Mouse (Mus musculus) erythroid progenitor cell, adult 5-6 weeks (primary cell): ENCODE measurements around the gene Afap1. TPM values are rescaled to one million over a fixed set of nuclear protein-coding genes. Genes with fewer than 3 reads are reported as not detected.

Experiments used
- ATAC-seq: replicated peaks from 2 replicates; pipeline ENCODE4 v1.8.0; 2016; ENCODE audit warnings: moderate number of reproducible peaks, mild to moderate bottlenecking, moderate TSS enrichment, inconsistent platforms; ENCODE audit not compliant: poor library complexity, low FRiP score, severe bottlenecking
- total RNA-seq, 2 experiments: library from RNA; stranded (forward) in 1 of 2; stranded (reverse) in 1 of 2; fragments of 150-400 nt in 1 of 2; fragments of 186-747, 209-891 nt in 1 of 2; gene quantifications; 2 replicates each; pipeline versions ENCODE4 v1.2.3 to v1.2.4; 2015 to 2017; ENCODE audit warnings: low replicate concordance in 2 of 2

Afap1 gene
- total RNA-seq, 2 experiments from 2014 or later, result 1.3 to 1.9 TPM

DNA sequence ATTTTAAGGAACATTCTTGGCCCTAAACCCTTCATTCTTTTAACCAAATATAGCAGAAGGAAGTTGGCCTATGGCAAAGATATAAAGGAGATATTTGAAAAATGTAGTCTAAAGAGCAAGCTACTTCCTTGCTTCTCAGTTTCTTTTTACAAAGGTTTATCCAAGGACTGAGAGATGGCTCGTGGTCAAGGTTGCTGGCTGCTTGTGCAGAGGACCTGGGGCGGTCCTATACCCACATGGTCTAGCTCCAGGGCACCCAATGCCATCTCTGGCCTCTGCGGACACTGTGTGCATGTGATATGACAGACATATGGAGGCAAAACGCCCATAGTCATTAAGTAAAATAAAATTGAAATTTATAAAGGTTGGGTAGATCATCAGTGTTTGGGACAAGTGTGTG lies 2.8 kb downstream of the Afap1 start:
- no peak for ATAC-seq

DNA sequence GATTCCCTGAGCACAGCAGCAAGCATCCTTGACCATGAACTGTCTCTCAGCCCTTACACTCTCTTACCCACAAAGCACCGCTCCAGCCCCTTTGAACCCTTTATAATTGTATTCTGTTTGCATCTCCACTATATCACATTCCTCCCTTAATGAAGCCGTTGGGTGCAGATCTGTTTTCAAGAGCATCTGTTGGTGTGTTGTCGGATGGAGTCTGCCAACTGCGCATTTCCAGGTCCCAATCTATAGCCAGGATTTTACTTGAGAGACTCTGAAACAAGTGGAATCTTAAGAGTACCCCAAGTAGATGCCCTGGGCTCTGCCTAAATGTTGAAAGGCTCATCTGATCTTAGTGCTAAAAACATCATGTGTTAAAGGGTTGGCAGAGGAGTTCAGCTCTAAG lies 3.4 kb downstream of the Afap1 start:
- no peak for ATAC-seq

DNA sequence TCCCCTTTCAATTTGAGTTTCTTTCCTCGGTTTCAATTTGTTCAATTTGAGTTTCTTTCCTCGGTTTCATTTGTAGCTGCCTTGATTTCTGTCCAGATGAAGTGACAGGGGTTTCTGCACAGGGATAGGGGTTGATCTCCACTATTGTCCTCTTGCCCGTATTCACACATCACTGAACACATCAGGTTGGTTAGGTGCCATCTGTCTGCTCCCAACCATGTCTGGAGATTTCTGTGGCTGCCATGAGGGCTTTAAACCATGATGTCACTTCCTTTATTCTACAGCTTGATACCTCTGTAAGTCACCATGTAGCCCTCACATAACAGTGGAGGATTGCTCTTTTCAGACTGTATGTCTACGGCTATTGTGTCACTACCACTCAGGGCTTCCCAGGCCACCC lies 4.0 kb downstream of the Afap1 start:
- no peak for ATAC-seq

DNA sequence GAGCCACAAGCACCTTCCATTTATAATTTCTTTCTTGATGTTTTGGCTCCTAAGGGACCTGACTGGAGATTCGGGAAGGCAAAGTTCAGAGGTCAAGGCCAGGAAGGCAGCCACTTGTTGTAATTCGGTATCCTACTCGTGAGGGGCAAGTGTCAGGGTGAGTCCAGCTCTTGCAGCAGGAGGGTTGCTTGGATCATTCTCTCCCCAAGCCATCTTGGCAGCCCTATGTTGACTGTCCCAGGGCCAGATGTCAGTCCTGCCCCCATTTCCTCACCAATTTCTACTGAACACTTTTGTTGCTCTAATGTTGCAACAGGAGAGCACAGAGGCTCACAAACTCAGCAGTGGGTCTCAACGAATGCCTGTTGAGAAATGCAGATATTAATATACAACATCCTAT lies 5.0 kb downstream of the Afap1 start:
- ATAC-seq, result no peak

DNA sequence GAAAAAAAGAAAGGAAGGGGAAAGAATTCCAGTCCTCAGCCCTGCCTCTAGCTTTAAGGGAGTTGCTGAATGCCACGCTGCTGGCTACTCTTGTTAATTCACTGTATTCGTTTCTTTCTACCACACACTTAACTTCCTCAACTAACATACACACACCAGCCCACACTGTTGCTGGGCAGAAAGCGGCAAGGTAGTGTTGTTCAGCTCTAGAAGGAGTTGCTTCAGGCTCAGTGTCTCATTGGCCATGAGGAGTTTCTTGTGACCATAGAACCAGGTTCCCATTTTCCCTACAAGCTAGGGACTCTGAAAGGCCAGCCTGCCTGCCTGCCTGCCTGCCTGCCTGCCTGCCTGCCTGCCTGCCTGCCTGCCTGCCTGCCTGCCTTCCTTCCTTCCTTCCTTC lies 5.9 kb downstream of the Afap1 start:
- no peak for ATAC-seq

DNA sequence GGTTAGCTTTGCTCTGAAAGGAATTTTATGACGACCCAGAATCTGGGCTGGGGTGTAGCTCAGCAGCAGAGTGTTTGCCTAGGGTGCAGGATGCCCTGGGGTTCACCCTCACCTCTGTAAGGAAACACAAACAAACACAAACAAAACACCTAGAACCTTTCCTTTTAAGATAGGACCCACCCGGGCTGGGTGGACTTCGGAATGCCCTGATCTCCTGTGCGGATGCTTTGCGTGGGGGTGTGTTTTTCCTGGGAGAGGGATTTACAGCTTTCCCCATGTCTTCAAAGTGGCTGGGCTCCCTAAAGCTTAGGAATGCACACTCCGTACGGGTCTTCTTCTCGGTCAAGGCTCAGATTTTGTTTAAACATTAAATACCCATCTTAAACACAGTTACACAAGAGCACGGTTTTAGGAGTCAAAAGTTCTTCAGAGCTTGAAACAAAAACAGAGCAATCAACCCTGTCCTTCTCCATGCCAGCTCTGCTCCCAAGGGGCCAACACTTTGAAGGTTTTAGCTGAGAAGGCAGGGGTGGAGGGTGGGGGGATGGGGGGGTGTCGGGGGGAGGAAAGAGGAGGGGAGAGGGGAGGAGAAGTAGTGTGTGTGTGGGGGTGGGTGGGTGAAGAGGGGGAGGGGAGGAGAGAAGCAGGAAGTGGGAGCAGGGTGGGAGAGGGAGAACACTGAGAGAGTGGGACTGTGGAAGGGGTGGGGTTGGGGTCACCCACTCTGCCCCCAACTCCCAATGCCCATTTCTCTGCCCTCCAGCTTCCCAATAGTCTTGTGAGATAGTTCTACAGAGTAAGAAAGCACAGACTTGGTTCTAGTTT lies 7.5 kb downstream of the Afap1 start:
- no peak for ATAC-seq

DNA sequence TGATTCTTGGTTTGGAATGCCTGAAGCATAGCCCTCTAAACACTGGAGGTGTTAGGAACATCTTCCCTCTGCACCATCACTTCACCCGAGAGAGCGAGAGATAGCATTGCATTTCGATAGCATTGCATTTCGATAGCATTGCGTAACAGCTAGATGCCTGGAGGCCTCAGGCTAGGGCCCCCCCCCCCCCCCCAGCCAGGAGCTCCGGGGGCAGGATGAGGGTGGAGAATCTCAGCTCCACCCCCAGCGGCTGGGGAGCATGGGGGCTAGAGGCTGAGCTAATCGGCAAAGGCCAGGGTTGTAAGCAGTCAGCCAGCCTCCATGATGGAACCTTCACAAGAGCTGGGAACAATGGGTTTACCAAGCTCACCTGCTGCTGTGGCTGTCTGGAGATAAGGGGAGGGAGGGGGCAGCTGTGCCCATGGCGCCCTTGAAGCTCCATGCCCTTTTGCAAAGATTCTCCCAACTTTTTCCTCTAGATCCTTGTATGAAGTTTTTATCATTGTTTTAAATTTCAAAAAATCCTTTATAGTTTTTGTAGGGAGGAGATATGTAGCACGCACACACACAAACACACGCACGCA lies 8.2 kb downstream of the Afap1 start:
- ATAC-seq, result no peak

DNA sequence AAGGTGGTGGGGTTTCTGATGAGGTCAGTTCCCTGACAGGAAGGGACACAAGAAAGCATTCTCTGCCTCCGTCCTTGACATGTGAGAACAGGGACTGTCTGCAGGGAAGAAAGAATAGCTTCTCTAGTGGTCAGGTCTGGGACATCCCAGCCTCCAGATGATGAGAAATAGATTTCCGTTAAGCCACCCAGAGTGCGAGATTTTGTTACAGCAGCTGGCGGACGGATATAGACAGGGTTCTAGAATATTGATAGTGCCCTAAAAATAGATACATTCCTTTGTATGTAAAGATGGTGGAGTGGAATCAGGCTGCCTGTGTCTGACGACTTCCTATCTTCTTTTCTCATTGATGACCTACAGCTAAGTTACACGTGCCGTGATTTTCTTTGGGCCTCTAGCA lies 10.3 kb downstream of the Afap1 start:
- ATAC-seq, result no peak

DNA sequence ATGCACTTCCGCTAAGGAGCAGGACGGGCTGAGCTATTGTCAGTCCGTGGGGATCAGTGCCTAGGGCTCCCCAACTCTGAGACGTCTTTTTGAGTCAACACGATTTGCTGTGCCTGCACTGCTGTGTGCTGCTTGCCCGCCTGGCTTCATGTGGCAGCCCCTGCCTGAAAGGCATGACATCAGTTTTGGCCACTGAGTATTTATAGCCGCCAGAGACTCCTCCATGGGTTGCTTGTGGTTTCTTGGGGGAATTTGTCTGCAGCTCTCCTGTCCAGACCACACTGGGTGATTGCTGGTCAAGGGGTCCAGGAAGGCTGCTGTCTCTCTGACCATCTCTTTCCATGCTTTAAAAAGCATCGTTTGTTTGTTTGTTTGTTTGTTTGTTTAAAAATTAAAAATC lies 12.2 kb downstream of the Afap1 start:
- no peak for ATAC-seq

DNA sequence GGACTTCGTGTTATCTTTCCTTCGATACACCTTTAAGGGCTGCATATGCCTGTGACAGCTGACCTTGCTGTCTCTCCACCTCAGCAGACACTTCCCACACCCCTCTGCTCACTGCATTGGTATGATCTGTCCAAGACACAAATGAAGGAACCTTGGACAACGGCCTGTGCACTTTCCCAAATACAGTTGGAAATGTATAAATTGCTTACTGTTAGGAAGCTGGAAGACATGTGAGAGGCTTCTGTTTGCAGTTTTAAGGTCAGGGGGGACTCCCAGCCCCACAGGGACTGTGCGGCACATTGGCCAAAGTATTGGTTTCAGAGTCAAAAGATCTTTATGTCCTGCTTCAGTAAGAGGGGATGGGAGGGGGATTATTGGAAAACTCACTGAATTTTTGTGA lies 14.0 kb downstream of the Afap1 start:
- no peak for ATAC-seq

DNA sequence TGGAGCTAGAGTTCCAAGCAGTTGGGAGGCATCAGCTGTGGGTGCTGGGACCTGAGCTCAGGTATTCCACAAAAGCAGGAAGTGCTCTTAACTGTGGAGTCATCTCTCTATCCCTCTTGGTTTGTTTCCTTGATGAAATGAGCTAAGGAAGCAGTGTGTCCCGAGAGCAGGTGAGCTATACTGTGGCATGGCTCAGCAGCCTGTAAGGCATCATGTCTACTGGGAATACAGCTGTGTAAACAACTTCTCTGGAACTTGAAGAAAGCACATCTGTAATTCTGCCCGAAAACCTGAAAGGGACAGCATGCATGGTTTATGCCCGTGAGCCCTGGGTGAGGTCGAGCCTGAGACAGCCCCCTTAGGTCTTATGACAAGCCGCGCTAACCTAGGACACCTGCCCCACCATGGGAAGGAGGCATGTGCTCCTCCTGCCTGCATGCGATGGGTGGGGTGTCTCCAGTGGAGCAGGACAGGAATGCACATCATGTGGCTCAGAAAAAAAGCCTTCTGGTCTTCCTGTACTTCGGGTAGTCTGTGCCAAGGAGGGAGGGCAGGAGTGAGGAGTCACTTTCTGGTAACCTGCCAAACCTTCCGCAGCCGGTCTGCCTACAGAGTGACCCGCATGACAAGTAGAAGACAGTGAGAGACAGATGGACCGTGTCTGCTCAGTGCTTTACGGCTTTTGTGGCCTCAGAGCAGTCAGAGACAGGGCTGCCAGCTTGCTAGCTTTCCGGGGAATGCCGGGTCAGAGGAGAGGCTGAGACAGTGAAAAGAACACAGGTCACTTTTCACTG lies 14.7 kb downstream of the Afap1 start:
- no peak for ATAC-seq

DNA sequence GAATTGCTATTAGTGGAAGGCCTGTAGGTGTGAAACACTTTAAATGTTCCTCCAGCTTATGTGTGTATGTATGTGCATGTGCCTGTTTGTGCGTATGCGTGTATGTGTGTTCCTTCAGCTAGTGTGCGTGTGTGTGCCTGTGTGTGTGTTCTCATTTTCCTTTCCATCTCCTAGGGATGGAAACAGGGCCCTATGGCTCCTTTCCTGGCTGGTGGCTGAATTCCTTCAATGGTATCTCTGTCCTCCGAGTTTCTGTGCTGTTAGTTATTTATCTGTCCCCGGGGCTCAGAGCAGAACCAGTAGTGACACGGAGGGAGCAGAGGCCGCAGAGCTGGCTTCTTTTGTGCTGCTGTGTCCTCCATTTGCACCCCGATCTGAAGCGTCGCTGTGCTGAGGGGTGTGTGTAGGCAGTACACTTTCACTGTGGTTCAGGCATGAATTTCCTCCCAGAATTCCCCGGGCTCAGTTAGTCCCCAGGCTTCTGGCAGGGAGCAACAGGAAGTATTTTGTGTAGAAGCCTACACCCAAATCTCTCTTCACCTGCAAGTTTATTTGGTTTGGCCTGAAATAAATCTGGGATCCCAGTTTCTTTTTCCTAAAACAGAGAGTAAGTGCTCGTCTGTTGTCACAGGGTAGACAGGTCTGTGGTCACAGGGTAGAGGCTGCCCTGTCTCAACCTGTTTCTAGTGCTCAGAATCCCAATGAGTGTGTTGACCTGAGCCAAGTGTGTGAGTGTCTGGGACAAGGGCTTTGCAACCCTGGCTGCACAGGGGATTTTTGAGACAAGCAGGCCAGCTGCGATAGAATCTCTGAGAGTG lies 15.7 kb downstream of the Afap1 start:
- ATAC-seq, result no peak

DNA sequence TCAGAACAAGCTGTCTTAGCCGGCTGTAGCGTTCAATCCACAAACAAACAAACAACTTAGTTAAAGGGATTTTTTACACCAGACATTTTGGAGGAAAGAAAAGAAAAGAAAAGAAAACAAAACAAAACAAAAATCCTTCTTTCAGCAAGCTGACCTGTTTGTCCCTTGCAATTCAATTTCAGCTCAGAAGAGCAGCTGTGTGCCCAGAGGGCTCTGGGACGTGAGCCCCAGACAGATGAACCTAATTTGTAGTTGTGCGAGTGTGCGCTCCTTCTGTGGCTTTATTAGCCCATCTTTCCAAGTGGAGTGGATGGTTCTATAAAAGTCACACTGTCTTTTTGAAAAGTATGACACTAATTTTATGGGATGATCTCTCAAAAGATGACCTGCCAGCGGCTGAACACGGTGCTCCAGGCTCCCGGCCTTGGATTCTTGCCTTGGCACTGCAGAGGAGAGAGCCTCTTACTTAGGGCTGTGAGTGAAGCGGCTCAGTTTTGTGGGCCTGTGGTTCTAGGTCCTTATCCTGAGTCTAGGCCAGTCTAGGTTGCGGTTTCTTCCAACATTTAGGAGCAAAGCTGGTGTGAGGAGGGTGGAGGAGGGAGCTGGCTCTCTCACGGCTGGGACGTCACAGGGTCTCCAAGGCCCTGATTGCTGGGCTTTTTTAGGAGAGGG lies 22.6 kb downstream of the Afap1 start:
- ATAC-seq, result no peak

DNA sequence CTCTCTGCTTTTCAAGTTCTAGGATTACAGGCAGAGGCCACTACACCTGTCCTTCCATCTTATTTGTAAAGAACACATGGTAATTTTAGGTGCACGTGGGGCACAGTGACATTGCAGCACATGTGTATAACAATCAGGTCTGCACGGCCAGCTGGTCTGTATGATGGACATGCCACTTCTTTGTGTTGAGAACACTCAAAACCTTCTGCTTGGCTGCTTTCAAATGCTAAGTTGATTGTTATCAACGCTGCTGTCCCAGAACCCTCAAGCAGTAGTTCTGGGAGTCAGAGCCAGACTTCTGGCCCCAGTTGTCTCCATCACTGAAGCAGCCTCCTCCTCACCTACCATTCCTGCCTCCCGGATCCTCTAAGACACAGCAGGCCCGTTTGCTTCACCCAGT lies 23.5 kb downstream of the Afap1 start:
- ATAC-seq, result no peak

DNA sequence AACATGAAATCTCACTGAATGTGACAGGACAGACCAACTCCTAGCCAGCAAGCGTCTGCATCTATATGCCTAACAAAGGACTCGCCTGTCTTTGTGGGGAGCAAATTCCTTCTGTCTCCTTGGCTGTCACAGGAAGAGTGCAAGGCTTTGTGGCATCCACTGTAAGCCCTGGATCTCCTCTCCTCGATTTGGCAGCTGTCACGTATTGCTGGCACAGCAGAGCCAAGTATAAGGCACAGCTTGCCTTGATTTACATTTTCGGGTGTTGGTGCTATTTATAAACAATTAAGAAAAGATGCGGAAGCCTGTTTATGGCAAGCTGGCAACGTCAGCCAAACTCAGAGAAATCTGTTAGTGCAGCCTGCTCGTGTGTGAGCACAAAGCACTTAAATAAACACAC lies 25.3 kb downstream of the Afap1 start:
- no peak for ATAC-seq

DNA sequence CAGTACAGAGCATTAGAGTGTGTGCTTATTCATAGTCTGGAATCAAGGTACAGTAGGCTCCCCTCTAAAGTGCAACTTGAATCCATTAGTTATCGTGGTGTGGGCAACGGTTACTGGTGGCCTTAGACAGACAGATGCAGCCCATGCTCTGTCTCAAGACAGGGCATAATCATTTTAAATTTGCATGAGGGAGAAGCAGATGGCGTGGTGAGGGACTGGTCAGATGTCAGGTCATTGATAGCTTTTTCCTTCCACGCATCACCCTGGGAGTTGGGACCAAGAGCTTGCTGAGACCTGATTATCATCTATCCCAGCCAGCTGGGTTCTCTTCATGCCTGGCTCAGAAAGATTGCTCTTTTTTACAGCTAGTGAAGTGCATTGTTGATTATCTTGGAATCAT lies 27.0 kb downstream of the Afap1 start:
- no peak for ATAC-seq

DNA sequence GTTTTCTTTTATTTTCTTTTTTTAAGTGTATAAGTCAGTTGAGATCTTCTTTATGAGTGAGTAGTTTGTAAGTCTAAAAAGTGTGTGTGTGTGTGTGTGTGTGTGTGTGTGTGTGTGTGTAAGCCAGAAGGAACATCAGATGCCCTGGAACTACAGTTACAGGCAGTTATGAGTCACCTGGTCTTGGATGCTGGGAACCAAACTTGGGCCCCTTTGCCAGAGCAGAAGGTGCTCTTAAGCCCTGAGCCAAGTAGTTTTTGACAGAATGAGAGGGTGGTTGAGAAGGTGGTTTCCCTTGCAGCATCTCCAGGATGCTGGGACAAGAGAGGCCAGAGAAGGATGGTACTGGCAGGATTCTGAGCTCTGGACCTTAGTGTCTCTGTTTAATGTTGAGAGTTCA lies 27.4 kb downstream of the Afap1 start:
- ATAC-seq, result no peak

DNA sequence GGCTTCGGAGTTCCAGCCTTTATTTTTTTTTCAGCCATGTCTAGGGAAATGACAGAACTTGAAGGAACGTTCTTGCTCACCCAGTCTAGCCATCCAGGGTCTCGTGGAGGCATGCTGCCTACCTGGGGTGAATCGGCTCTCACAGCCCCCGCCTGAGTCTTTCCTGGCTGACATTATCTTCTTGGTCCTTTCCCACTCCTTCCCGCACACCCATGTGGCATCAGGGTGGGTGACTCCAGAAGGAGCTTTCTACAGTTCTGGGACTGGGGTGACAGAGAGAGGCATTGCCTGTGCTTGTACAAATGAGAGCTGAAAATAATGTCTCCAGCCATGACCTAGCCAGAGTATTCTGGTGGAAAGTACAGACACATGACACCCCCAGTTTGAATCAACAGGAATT lies 28.0 kb downstream of the Afap1 start:
- no peak for ATAC-seq

DNA sequence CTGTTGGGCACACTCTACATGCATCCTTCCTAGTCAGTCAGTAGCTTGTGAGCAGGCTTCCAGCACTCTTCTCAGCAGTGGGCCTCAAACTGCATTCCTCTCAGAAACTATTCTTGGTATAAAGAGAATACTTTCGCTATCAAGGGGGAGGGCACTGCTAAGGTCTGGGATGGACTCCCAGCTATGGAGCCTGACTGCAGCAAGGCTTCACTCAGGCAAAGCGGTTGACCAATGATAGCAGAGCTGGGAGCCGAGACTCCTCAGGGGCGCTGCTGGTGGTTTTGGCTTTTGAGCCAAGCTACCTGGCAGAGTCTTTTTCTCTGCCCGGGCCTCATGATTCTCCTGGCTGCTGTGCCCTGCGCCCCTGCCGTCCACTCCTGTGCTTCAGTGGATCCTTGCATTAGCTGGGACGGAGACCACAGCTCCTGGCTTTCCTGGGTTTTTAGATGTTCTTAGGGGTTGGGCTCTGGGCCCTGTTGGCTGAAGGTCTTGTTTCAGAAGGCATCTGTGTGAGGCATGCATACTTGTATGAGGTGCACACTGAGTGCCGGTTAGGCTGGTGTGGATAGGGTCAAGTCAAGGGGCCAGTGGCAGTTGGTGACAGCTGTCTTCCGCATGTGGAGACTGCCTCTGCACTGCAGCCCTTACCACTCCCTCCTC lies 28.6 kb downstream of the Afap1 start:
- no peak for ATAC-seq
